8 mouse cellular contexts compared by ENCODE assay signal in the genomic region with DNA sequence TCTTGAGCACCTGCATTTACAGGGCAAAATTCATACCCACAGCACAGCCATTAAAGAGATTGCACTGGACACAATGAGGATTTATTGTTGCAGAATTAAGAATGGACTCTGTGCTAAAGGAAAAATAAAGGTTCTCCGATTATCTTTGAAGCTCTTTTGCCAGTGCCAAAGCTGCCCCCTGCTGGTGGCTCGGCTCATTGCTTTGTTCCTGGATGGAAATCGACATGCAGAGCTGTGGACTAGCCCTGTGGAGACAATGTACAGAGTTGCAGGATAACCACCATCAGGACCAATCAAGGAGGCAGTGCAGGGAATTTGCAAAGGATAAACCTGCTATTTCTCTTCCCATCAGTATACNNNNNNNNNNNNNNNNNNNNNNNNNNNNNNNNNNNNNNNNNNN.
A peak's percentile ranks its signal among the peaks of the same experiment; 100 is the strongest.
DNase-seq lines count a peak whose midpoint lies in the region; ATAC-seq lines count a peak whose summit lies in the region.

No protein-coding gene starts in this region.

- H3K4me1 ChIP-seq in embryonic facial prominence, embryonic 11.5 days (ENCODE audit: control insufficient read depth, insufficient read depth, low read length), result no peaks in the 10 kb centered on the region

- no peaks in the 10 kb centered on the region for H3K36me3 ChIP-seq in embryonic facial prominence, embryonic 11.5 days (replicated peaks; ENCODE audit: control insufficient read depth, insufficient read depth, low read depth, low read length)

- WGBS in embryonic facial prominence, embryonic 11.5 days, result 22% methylated on average over 3 of the region's 3 CpGs

- intact Hi-C loops in heart, postnatal 10 days (cut with DNase I), result loop anchor here (1.0 to 2.0 kb wide), 2 partner anchors 175 to 331 kb away; no protein-coding TSS in a partner anchor

- no peaks in the 10 kb centered on the region for H3K9me3 ChIP-seq in embryonic facial prominence, embryonic 11.5 days (replicated peaks; ENCODE audit: control insufficient read depth, low read length)

- no peak overlapping the region for H3K9ac ChIP-seq in embryonic facial prominence, embryonic 11.5 days (replicated peaks; ENCODE audit: low read length)

- peak; percentile 64 to 76 for DNase-seq in CD8-positive naive resting alpha-beta T cell, adult 2 months (ENCODE audit: low read depth in 2 of 2, low spot score in 2 of 2)
- peak; percentile 92 for DNase-seq in adrenal gland, postnatal 10 days
- peak; percentile 81 for DNase-seq in embryonic facial prominence, embryonic 11.5 days (ENCODE audit: low spot score)
- DNase-seq in heart, postnatal 10 days, result peak; percentile 85 to 90
- DNase-seq in layer of hippocampus, postnatal 36 days, result peak; percentile 80 to 86
- DNase-seq in right cerebral cortex, postnatal 36 days (ENCODE audit: low spot score in 2 of 2), result peak; percentile 79 to 89
- DNase-seq in urinary bladder, postnatal 4 days (ENCODE audit: low spot score in 2 of 2), result peak; percentile 67 to 88

- no peaks in the 10 kb centered on the region for H3K27me3 ChIP-seq in embryonic facial prominence, embryonic 11.5 days (ENCODE audit: control insufficient read depth, insufficient read depth, low read length)

- no peak for ATAC-seq in embryonic facial prominence, embryonic 11.5 days (replicated peaks; ENCODE audit: insufficient number of reproducible peaks, low FRiP score, low TSS enrichment, low read depth)
- ATAC-seq in megakaryocyte-erythroid progenitor cell, adult 5-6 weeks (replicated peaks; ENCODE audit: low FRiP score, low TSS enrichment, poor library complexity, severe bottlenecking), result peak; percentile 88

- H3K4me2 ChIP-seq in embryonic facial prominence, embryonic 11.5 days (ENCODE audit: low read depth, low read length), result no peak overlapping the region

- H3K27ac ChIP-seq in embryonic facial prominence, embryonic 11.5 days (replicated peaks; ENCODE audit: low read depth, low read length), result no peak overlapping the region

- no peak overlapping the region for H3K4me3 ChIP-seq in embryonic facial prominence, embryonic 11.5 days (ENCODE audit: low read depth, low read length)
